In the genomic region with DNA sequence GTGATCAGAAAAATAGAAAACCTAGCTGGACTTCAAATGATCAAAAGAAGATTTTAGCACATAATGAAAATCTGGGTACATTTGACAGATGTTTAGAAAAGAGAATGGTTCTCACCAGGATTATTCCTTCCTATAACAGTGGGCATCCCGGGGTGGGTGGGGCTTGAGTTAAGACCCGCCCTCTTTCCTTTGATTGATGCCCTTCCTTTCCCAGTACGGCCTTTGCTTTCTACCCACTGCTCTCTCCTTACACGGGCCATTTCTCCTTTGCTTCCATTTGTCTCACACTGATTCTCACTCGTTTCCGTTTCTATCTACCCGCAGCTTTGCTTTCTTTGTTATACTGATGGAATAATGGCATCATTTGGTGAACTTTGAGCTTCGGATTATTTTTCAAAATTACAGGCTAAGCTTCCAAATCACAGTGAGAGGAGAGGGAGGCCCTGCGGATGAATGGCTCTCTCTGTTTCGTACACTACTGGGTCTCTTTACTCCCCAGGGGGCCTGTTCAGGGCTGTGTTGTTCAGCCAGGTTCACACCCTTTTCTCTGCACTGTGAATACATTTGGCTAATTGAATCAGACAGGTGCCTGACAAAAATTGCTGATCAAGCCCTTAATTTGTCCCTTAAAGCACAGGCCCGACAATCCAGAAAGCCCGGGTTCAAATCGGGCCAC, we compare ENCODE assay signal across 14 mouse cellular contexts.
DNase-seq lines count a peak whose midpoint lies in the region; ATAC-seq and TF ChIP-seq lines count a peak whose summit lies in the region.
"Had no signal": no experiment of that assay in that cellular context is flagged by ENCODE, and none has a peak within 500 bp of the region (broad histone marks: within the 10 kb centered on the region; RNA-seq: fewer than 3 reads in every experiment).

No protein-coding gene starts in this region.

- TF ChIP-seq CTCF in testis, adult 2 months (IDR thresholded peaks at IDR 0.05; ENCODE audit: control insufficient read depth, insufficient read depth, insufficient replicate concordance, low read depth, low read length): no peak

- H3K27me3 ChIP-seq in testis, adult 2 months (ENCODE audit: control insufficient read depth, insufficient read depth, low read length): no peaks in the 10 kb centered on the region
- H3K27me3 ChIP-seq in hindbrain, embryonic 16.5 days (replicated peaks; ENCODE audit: control insufficient read depth, insufficient read depth, low read length): no peaks in the 10 kb centered on the region
- H3K27me3 ChIP-seq in limb, embryonic 10.5 days (ENCODE audit: low read depth, poor library complexity, severe bottlenecking): peaks cover 16% of the 10 kb centered on the region; the same call in 1 of the 2 replicates
- H3K27me3 ChIP-seq: liver, embryonic 15.5 days had no signal

- peak overlapping the region; percentile 20; the same call in 1 of the 2 replicates for H3K4me3 ChIP-seq in testis, adult 2 months (ENCODE audit: control insufficient read depth, low read depth, low read length)
- H3K4me3 ChIP-seq in hindbrain, embryonic 16.5 days (ENCODE audit: low read length): no peak overlapping the region
- no peak overlapping the region for H3K4me3 ChIP-seq in limb, embryonic 10.5 days
- H3K4me3 ChIP-seq: erythroblast, embryonic 14.5 days; liver, embryonic 15.5 days had no signal

- ATAC-seq in hindbrain, embryonic 16.5 days: peak; percentile 50; the same call in 1 of the 2 replicates

- 50% methylated on average over 13 of the region's 13 CpGs for WGBS in hindbrain, embryonic 16.5 days
- 75% methylated on average over 13 of the region's 13 CpGs for WGBS in limb, embryonic 10.5 days

- peak; percentile 47 to 51 for DNase-seq in cerebellum, postnatal 10 days
- no peak for DNase-seq in cerebellum, adult 8-10 months
- DNase-seq in testis, postnatal 10 days (ENCODE audit: low spot score): no peak
- DNase-seq in frontal cortex, postnatal 25 days (ENCODE audit: low spot score in 2 of 2): no peak
- DNase-seq in left cerebral cortex, adult 11 months (ENCODE audit: low spot score): no peak
- no peak for DNase-seq in limb, embryonic 10.5 days (ENCODE audit: low spot score)
- DNase-seq: cerebellum, postnatal 14 days; kidney, adult 8-10 months; thymus, adult 18-20 months had no signal

- H3K4me1 ChIP-seq in testis, adult 2 months (ENCODE audit: control insufficient read depth, insufficient read depth, low read length): no peaks in the 10 kb centered on the region
- H3K4me1 ChIP-seq in hindbrain, embryonic 16.5 days (ENCODE audit: control insufficient read depth, insufficient read depth, low read depth, low read length): peaks cover 6% of the 10 kb centered on the region
- peaks cover 12% of the 10 kb centered on the region for H3K4me1 ChIP-seq in limb, embryonic 10.5 days
- H3K4me1 ChIP-seq: liver, embryonic 15.5 days had no signal

- H3K4me2 ChIP-seq in hindbrain, embryonic 16.5 days (ENCODE audit: low read length): no peak overlapping the region
- H3K4me2 ChIP-seq: heart, embryonic 11.5 days; liver, embryonic 15.5 days had no signal

- no peaks in the 10 kb centered on the region for H3K9me3 ChIP-seq in hindbrain, embryonic 16.5 days (ENCODE audit: control insufficient read depth, low read length)
- H3K9me3 ChIP-seq in limb, embryonic 10.5 days (replicated peaks): no peaks in the 10 kb centered on the region
- H3K9me3 ChIP-seq: liver, embryonic 15.5 days had no signal

- TF ChIP-seq POLR2A in testis, adult 2 months (IDR thresholded peaks at IDR 0.05; ENCODE audit: control insufficient read depth, low read depth, low read length): no peak

- H3K9ac ChIP-seq in hindbrain, embryonic 16.5 days (ENCODE audit: low read depth, low read length): no peak overlapping the region
- H3K9ac ChIP-seq: liver, embryonic 15.5 days had no signal

- no peak overlapping the region for H3K27ac ChIP-seq in testis, adult 2 months (ENCODE audit: control insufficient read depth, insufficient read depth, low read depth, low read length)
- H3K27ac ChIP-seq in hindbrain, embryonic 16.5 days (ENCODE audit: low read depth, low read length): no peak overlapping the region
- no peak overlapping the region for H3K27ac ChIP-seq in limb, embryonic 10.5 days
- H3K27ac ChIP-seq: liver, embryonic 15.5 days had no signal

- no peaks in the 10 kb centered on the region for H3K36me3 ChIP-seq in testis, adult 2 months (ENCODE audit: control insufficient read depth, insufficient read depth, low read length)
- no peaks in the 10 kb centered on the region for H3K36me3 ChIP-seq in hindbrain, embryonic 16.5 days (ENCODE audit: control insufficient read depth, insufficient read depth, low read length)
- no peaks in the 10 kb centered on the region; the same call in 1 of the 2 replicates for H3K36me3 ChIP-seq in limb, embryonic 10.5 days
- H3K36me3 ChIP-seq: liver, embryonic 15.5 days had no signal

Comparison
In these comparisons a context has a peak if more than half of its experiments do, and no peak if none do; other contexts are left out.
1. DNase-seq: peak in cerebellum, postnatal 10 days (2 of 2); none in cerebellum, adult 8-10 months (single experiment), testis, postnatal 10 days (single experiment), frontal cortex, postnatal 25 days (0 of 2), left cerebral cortex, adult 11 months (single experiment) and limb, embryonic 10.5 days (single experiment).